Mouse (Mus musculus) spleen, postnatal 14 days (tissue): ENCODE measurements around the gene Dram1.

Source experiments
- DNase-seq, 2 experiments: peaks; one replicate each; pipeline ENCODE4 v3.0.0; 2021 to 2022; ENCODE audit warnings: low spot score in 2 of 2

Gene Dram1

GRCm38 (mm10) chr10:88350687-88351086 lies 28.2 kb downstream of the Dram1 start:
- DNase-seq = no peak

- no peak for DNase-seq
Measured at GRCm38 (mm10) chr10:88349800-88350199, 29.1 kb downstream of the Dram1 start.

DNA sequence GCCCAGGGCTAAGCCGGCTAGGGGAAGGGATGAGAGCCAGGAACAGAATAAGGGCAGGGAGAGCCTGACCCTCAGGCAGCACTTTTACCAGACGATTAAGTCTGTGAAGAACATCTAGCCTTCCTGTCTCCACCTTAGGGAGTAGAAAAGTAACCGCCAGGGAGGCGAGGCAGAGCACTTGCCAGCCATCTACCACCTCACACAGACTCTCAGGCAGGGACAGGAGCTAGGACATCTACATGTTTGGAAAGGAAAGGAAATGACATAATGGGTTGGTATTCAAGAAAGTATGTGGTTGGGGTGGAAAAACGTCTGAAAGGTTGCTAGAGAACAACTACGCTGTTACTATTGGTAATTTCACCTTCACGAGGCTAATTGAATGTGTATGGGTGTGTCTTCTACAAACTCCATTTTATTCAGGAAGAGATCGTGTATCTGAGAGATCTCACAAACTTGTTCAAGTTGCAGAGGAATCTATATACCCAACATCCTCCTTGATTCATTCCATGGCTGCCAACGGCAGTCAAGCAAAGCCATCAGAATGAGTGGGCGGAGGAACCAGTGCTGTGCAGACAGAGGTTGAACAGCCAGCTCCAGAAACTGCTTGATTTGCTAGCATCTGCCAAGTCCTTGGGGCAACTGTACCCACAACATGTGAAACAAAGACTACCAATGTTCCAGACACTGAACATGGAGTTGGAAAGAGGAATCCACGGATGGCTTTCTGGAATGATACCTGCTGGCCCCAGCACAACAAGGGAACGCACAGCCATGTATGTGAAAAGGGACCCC lies 32.2 kb downstream of the Dram1 start:
- DNase-seq = no peak

DNA sequence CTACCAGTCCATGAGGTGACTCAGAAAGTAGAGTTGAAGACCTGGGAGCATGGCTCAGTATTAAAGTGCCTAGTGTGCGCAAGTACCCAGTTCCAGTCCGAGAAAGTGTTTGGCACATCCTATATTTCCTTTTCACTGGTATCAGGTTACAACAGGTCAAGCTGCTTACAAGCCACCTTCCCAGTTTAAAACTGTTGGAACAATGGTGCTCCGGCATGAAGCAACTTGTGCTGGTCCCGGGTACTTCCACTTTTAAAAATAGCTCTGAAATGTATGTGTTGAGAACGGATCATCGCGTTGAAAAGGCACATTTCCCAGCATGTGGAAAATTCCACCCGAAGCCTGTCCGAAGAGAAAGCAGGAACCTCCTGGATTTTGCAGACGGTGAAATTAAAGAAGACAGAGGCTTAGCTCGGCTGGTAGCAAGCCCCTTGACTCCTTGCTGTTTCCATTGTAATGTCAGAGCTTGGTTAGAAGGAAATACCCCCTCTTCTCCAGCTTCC lies 32.9 kb downstream of the Dram1 start:
- no peak for DNase-seq

- no peak for DNase-seq
Measured at GRCm38 (mm10) chr10:88341368-88341767, 37.5 kb downstream of the Dram1 start.

- no peak for DNase-seq
Measured at GRCm38 (mm10) chr10:88340660-88341059, 38.2 kb downstream of the Dram1 start.

DNA sequence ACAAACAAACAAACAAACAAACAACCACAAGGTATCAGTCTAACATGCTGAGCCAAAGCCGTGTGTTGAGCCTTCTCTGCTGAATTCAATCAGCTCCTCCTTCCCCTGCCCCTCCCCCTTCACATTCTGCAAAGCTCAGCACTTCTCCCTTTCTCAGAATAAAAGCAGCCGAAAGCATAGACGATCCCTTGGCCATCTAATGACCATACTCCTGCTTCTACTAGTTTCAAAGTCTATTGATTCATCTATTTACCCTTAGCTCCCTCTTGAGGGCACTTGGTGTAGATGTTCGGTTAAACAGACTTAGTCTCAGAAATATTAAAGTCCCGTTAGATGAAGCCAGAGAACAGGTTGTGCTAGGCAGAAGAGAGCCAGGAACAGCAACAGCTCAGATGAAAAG lies 48.2 kb downstream of the Dram1 start:
- no peak for DNase-seq

DNA sequence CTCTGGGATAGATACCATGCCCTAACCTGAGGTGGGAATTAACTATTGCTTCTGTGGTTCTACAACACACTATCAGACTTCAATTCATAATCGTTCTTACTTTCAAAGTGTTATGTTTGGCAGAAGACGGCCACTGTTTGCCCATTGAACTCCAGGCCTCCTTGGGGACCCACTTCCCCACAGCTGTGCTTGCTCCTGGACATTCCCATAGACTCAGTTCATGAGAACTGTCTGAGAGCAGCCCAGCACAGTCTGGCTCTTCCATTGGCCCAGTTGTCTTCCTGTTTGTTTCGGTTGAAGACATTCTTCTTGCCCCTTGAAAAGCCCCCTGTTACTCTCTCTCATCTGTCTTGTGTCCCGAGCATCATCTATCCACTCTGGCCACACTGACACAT lies 50.8 kb downstream of the Dram1 start:
- no peak for DNase-seq

DNA sequence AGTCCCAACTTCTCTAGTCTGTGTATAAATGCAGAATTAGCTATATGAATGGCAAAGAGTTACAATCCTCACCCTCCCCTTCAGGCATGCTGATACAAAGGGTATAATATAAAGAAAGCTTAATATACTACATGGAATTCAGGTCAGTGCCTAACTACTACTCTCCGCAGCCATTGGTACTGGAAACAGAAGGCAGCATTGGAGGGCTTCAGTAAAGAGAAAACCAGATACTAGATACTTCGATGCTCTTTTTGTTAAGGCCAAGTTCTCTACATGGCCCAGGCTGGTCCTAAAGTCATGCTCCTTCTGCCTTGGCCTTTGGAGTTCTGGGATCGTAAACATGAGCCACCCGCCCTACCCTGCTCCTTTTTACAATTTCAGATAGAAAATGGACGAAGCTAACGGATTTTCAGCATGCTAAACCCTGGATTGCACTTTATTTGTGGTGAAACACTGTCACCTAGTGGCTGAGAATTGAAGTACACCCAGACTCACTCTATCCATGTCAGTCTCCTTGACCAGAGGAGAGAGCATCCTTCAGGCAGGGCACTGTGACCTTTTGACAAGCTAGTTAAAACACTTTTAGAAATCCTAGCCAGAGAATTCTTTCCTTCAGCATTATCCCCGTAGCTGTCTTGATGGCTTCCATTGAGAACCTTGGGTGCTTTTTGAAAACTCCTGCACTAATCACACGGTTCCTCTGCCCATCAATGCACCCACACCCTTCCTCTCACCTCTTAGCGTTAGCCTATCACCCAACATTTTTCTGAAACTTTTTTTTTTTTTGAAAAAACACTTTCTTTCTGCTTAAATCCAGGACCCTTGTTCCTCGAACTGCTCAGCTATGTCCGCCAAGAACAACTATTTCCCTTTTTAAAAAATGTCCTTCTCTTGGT lies 51.5 kb downstream of the Dram1 start:
- DNase-seq = peak in 1 of 2 experiments; percentile 47

GRCm38 (mm10) chr10:88321739-88322138 lies 57.1 kb downstream of the Dram1 start:
- no peak for DNase-seq

DNA sequence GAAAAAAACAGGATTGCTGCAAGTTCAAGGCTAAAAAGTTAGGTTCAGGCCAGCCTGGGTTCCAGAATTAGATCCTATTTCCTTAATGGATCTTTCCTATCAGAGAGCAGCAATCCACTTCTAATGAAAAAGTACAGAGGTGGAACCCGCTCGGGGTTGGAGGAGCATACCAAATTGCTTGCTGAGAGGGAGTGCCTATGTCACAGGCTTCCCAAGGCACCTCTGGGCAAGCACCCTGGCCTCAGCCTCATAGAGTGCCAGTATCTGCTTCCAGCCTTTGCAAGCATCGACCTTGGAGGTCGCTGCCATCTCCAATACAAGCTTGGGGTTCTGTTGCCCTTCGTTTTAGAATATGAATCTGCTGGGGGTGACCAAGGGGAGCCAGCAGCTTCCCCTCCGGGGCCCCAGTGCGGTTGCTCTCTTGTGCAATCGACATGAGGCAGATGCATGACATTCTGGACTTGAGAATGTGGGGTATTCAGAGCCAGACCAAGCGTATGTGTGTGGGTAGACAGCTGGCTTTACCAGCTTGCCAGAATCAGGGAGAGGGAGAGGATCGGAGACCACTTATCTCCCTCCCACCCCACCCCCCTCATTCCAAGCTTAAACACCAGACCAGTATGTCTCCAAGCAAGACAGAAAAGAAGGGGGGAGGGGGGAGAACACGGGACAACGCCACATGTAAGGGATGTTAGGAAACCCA lies 58.0 kb downstream of the Dram1 start:
- no peak for DNase-seq

GRCm38 (mm10) chr10:88318179-88318578 lies 60.7 kb downstream of the Dram1 start:
- no peak for DNase-seq

DNA sequence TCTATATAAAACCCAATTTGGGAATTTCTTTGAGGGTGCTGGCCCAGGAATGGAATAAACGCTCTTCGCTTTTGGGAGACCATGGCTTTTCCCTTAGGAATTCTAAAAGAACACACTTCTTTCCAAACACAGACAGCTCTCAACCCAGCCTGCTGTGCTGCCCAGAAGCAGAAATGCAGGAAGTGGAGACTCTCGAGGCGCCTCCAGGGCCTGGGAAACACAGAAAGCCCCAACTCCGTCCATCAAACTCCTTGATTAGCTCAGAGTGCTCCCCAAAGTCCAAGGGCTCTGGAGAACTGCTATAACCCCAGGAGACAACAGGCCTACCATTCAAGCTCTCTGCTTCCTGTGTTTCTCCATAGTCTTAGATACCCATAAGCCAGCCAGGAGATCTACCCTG lies 61.7 kb downstream of the Dram1 start:
- no peak for DNase-seq

DNA sequence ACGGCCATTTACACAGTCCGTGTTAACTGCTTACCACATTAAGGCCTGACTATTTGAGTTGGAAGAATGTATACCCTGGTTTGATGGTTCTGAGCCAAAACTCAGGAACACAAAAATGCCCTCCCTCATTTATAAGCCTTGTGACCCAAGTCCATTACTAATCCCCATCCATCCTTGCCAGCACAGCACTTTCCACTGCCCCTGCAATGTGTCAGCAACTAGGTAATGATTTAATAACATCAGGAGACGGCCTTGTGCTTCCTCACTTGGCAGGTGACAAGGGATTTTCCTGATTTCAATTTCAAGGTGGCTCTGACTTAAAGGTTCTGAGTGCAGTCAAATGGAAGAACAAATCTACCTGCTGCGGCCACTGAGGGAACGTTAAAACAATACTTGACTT lies 64.0 kb downstream of the Dram1 start:
- no peak for DNase-seq

- DNase-seq = no peak
Measured at GRCm38 (mm10) chr10:88309851-88310250, 69.0 kb downstream of the Dram1 start.

DNA sequence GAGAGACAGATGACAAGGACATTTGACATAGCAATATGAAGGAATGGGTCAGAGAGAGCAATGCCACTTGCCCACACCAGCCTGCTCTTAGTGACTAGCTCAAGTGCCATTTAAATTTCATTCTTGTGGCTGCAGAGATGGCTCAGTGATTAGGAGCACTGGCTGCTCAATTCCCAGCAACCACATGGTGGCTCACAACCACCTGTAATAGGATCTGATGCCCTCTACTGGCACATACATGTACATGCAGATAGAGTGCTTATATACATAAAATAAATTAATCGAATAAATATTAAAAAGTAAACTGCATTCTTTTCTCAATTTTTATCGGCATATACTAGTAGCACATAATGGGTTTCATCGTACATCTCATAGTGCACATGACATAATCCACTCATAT lies 72.6 kb downstream of the Dram1 start:
- no peak for DNase-seq

DNA sequence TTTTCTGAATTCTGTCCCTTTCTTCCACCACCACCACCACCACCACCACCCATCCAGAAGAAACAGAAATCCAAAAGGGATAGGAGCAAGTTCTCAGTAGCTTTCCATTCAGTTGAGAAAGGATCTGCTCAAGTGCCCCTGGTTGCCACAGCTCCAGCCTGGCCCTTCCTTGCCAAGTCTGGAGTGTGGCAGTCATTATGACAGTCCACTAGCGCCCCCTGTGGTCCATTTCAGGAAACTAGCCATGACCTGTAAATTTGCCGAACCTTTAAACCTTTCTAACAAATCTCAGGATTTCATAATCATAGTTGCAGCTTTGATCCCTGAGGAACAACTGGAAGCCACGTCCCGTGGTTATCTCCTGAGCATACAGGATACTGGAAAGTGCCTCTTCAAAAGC lies 74.6 kb downstream of the Dram1 start:
- DNase-seq = peak in 1 of 2 experiments; percentile 14

- no peak for DNase-seq
Measured at GRCm38 (mm10) chr10:88303079-88303478, 75.8 kb downstream of the Dram1 start.

- no peak for DNase-seq
Measured at GRCm38 (mm10) chr10:88301802-88302470, 76.9 kb downstream of the Dram1 start.

DNA sequence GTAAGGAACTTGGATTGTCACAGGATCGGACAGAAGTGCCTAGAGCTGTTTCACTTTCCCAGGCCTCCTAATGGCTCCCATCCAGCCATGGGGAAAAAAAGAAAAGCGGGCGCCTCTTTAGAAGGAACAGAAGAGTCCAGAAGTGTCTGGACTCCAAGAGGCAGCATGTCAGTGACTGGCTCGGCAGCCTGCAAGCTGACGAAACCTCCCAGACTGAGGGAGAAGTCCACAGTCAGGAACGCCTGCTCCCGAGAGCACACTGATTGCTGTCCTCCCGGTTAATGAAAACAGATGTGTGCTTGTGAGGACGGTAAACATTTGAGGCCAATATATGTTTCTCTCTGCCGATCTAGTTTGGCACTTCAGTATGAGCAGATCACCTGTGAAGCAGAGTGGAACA lies 81.9 kb downstream of the Dram1 start:
- DNase-seq = no peak

DNA sequence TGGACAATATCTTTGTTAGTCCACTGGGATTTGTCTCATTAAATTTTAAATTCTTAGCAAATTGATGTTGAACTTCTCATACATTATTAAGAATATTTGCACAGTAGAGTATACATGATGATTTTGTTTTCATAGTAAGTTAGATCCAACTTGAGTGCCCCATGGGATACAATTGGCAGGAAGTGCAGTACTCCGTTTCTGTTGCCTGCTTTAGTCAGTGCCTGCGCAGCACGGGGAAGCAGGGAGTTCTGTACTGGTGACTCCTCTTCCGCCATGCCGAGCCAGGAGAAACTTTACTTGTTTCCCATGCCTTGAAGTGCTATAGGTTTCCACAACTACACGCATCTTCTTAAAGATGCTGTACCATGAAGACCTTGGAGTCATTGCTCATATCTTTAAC lies 83.8 kb downstream of the Dram1 start:
- DNase-seq = no peak

DNA sequence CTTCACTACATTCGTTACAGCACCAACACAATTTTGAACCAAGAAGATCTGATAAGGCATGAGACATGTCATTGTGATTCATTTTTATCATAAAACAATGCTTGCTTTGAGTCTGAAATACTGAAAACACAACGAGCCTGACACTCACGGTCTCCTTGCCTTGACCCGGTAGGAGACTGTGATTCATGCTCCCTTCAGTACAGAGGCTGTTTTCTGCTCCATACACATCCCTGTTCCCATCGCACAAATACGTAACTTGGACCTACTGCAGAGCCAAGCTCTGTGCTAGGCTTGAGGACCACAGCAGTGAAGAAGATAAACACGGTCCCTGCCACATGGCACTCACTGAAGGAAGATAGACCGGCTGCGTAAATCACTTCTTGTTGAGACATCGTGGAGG lies 90.8 kb downstream of the Dram1 start:
- no peak for DNase-seq
